Mouse (Mus musculus): Measurements from ENCODE around the gene Il24. TPM values are rescaled to one million over a fixed set of nuclear protein-coding genes. Genes with fewer than 3 reads are reported as not detected.

Gene Il24
- polyA plus RNA-seq, 1 experiment from 2014 or later: not detected

GRCm38 (mm10) chr1:130865541-130866221, 21.6 kb downstream of the Il24 start, which contains the start of gene Fcmr:
Gene Fcmr, plus strand, starts transcription at chr1:130865669.
- Histone ChIP-seq H3K27me3 (replicated peaks; ENCODE audit: control insufficient read depth, insufficient read depth, low read length) (no peaks in the 10 kb centered on the region), H3K4me1 (ENCODE audit: control insufficient read depth, insufficient read depth, low read length) (no peaks in the 10 kb centered on the region), H3K27ac (replicated peaks; ENCODE audit: low read depth, low read length) (no peak within 1 kb of the TSS), H3K36me3 (ENCODE audit: control insufficient read depth, insufficient read depth, low read length) (no peaks in the 10 kb centered on the region), H3K4me2 (ENCODE audit: low read depth, low read length) (no peak within 1 kb of the TSS), H3K4me3 (ENCODE audit: low read depth, low read length) (no peak within 1 kb of the TSS), H3K9ac (ENCODE audit: low read depth, low read length) (no peak within 1 kb of the TSS), H3K9me3 (ENCODE audit: control insufficient read depth, low read length) (no peaks in the 10 kb centered on the region)
- ATAC-seq (ENCODE audit: low read depth): no peak
- DNase-seq (ENCODE audit: low spot score): no peak
- 78% methylated on average over 7 of the region's 7 CpGs for WGBS

GRCm38 (mm10) chr1:130864741-130865140, 22.5 kb downstream of the Il24 start:
- ATAC-seq (ENCODE audit: low read depth) (no peak), DNase-seq (ENCODE audit: low spot score) (no peak)
- Histone ChIP-seq H3K4me1 (ENCODE audit: control insufficient read depth, insufficient read depth, low read length) (no peaks in the 10 kb centered on the region), H3K27ac (replicated peaks; ENCODE audit: low read depth, low read length) (no peak overlapping the region), H3K9ac (ENCODE audit: low read depth, low read length) (no peak overlapping the region), H3K36me3 (ENCODE audit: control insufficient read depth, insufficient read depth, low read length) (no peaks in the 10 kb centered on the region), H3K27me3 (replicated peaks; ENCODE audit: control insufficient read depth, insufficient read depth, low read length) (no peaks in the 10 kb centered on the region), H3K9me3 (ENCODE audit: control insufficient read depth, low read length) (no peaks in the 10 kb centered on the region), H3K4me3 (ENCODE audit: low read depth, low read length) (no peak overlapping the region), H3K4me2 (ENCODE audit: low read depth, low read length) (no peak overlapping the region)
- 79% methylated on average over 5 of the region's 5 CpGs for WGBS

GRCm38 (mm10) chr1:130864238-130864637, 23.0 kb downstream of the Il24 start:
- Histone ChIP-seq H3K27ac (replicated peaks; ENCODE audit: low read depth, low read length) (no peak overlapping the region), H3K27me3 (replicated peaks; ENCODE audit: control insufficient read depth, insufficient read depth, low read length) (no peaks in the 10 kb centered on the region), H3K9ac (ENCODE audit: low read depth, low read length) (no peak overlapping the region), H3K36me3 (ENCODE audit: control insufficient read depth, insufficient read depth, low read length) (no peaks in the 10 kb centered on the region), H3K4me1 (ENCODE audit: control insufficient read depth, insufficient read depth, low read length) (no peaks in the 10 kb centered on the region), H3K9me3 (ENCODE audit: control insufficient read depth, low read length) (no peaks in the 10 kb centered on the region), H3K4me2 (ENCODE audit: low read depth, low read length) (no peak overlapping the region), H3K4me3 (ENCODE audit: low read depth, low read length) (no peak overlapping the region)
- 82% methylated on average over 4 of the region's 4 CpGs for WGBS
- no peak for ATAC-seq (ENCODE audit: low read depth)
- DNase-seq (ENCODE audit: low spot score): no peak

- Histone ChIP-seq H3K4me1 (ENCODE audit: control insufficient read depth, insufficient read depth, low read length) (no peaks in the 10 kb centered on the region), H3K27me3 (replicated peaks; ENCODE audit: control insufficient read depth, insufficient read depth, low read length) (no peaks in the 10 kb centered on the region), H3K9ac (ENCODE audit: low read depth, low read length) (no peak overlapping the region), H3K36me3 (ENCODE audit: control insufficient read depth, insufficient read depth, low read length) (no peaks in the 10 kb centered on the region), H3K9me3 (ENCODE audit: control insufficient read depth, low read length) (no peaks in the 10 kb centered on the region), H3K4me2 (ENCODE audit: low read depth, low read length) (no peak overlapping the region), H3K27ac (replicated peaks; ENCODE audit: low read depth, low read length) (no peak overlapping the region), H3K4me3 (ENCODE audit: low read depth, low read length) (no peak overlapping the region)
- 68% methylated on average over 4 of the region's 4 CpGs for WGBS
- ATAC-seq (ENCODE audit: low read depth) (no peak), DNase-seq (ENCODE audit: low spot score) (no peak)
Observed at GRCm38 (mm10) chr1:130857456-130857855, 29.8 kb downstream of the Il24 start.

GRCm38 (mm10) chr1:130855723-130856122, 31.5 kb downstream of the Il24 start:
- DNase-seq (ENCODE audit: low spot score): no peak
- Histone ChIP-seq H3K9ac (ENCODE audit: low read depth, low read length) (no peak overlapping the region), H3K9me3 (ENCODE audit: control insufficient read depth, low read length) (no peaks in the 10 kb centered on the region), H3K36me3 (ENCODE audit: control insufficient read depth, insufficient read depth, low read length) (no peaks in the 10 kb centered on the region), H3K4me2 (ENCODE audit: low read depth, low read length) (no peak overlapping the region), H3K27me3 (replicated peaks; ENCODE audit: control insufficient read depth, insufficient read depth, low read length) (no peaks in the 10 kb centered on the region), H3K4me1 (ENCODE audit: control insufficient read depth, insufficient read depth, low read length) (no peaks in the 10 kb centered on the region), H3K27ac (replicated peaks; ENCODE audit: low read depth, low read length) (no peak overlapping the region), H3K4me3 (ENCODE audit: low read depth, low read length) (no peak overlapping the region)
- WGBS: 80% methylated on average over 2 of the region's 2 CpGs
- no peak for ATAC-seq (ENCODE audit: low read depth)

- 72% methylated on average over 9 of the region's 9 CpGs for whole genome bisulfite sequencing
- Histone ChIP-seq H3K27ac (replicated peaks; ENCODE audit: low read depth, low read length) (no peak overlapping the region), H3K9me3 (ENCODE audit: control insufficient read depth, low read length) (no peaks in the 10 kb centered on the region), H3K9ac (ENCODE audit: low read depth, low read length) (no peak overlapping the region), H3K4me3 (ENCODE audit: low read depth, low read length) (no peak overlapping the region), H3K36me3 (ENCODE audit: control insufficient read depth, insufficient read depth, low read length) (no peaks in the 10 kb centered on the region), H3K4me2 (ENCODE audit: low read depth, low read length) (no peak overlapping the region), H3K4me1 (ENCODE audit: control insufficient read depth, insufficient read depth, low read length) (no peaks in the 10 kb centered on the region), H3K27me3 (replicated peaks; ENCODE audit: control insufficient read depth, insufficient read depth, low read length) (no peaks in the 10 kb centered on the region)
- ATAC-seq (ENCODE audit: low read depth): no peak
- DNase-seq (ENCODE audit: low spot score): no peak
Observed at GRCm38 (mm10) chr1:130854819-130855218, 32.4 kb downstream of the Il24 start.

- WGBS: 87% methylated on average over 5 of the region's 5 CpGs
- H3K4me1 ChIP-seq (ENCODE audit: control insufficient read depth, insufficient read depth, low read length): no peaks in the 10 kb centered on the region
Observed at GRCm38 (mm10) chr1:130850405-130850804, 36.8 kb downstream of the Il24 start.

GRCm38 (mm10) chr1:130849530-130850214, 37.6 kb downstream of the Il24 start:
- Histone ChIP-seq H3K36me3 (ENCODE audit: control insufficient read depth, insufficient read depth, low read length) (no peaks in the 10 kb centered on the region), H3K27ac (replicated peaks; ENCODE audit: low read depth, low read length) (no peak overlapping the region), H3K4me3 (ENCODE audit: low read depth, low read length) (no peak overlapping the region), H3K9ac (ENCODE audit: low read depth, low read length) (no peak overlapping the region), H3K4me1 (ENCODE audit: control insufficient read depth, insufficient read depth, low read length) (no peaks in the 10 kb centered on the region), H3K27me3 (replicated peaks; ENCODE audit: control insufficient read depth, insufficient read depth, low read length) (no peaks in the 10 kb centered on the region), H3K9me3 (ENCODE audit: control insufficient read depth, low read length) (no peaks in the 10 kb centered on the region), H3K4me2 (ENCODE audit: low read depth, low read length) (no peak overlapping the region)
- DNase-seq (ENCODE audit: low spot score) (no peak), ATAC-seq (ENCODE audit: low read depth) (no peak)
- 92% methylated on average over 10 of the region's 10 CpGs for WGBS

More at GRCm38 (mm10) chr1:130850405-130850804, 36.8 kb downstream of the Il24 start:
- Histone ChIP-seq H3K4me3 (ENCODE audit: low read depth, low read length) (no peak overlapping the region), H3K27me3 (replicated peaks; ENCODE audit: control insufficient read depth, insufficient read depth, low read length) (no peaks in the 10 kb centered on the region), H3K9me3 (ENCODE audit: control insufficient read depth, low read length) (no peaks in the 10 kb centered on the region), H3K9ac (ENCODE audit: low read depth, low read length) (no peak overlapping the region), H3K27ac (replicated peaks; ENCODE audit: low read depth, low read length) (no peak overlapping the region), H3K4me2 (ENCODE audit: low read depth, low read length) (no peak overlapping the region), H3K36me3 (ENCODE audit: control insufficient read depth, insufficient read depth, low read length) (no peaks in the 10 kb centered on the region)
- ATAC-seq (ENCODE audit: low read depth) (no peak), DNase-seq (ENCODE audit: low spot score) (no peak)

- Histone ChIP-seq H3K36me3 (ENCODE audit: control insufficient read depth, insufficient read depth, low read length) (no peaks in the 10 kb centered on the region), H3K4me1 (ENCODE audit: control insufficient read depth, insufficient read depth, low read length) (no peaks in the 10 kb centered on the region), H3K9ac (ENCODE audit: low read depth, low read length) (no peak overlapping the region), H3K4me2 (ENCODE audit: low read depth, low read length) (no peak overlapping the region), H3K9me3 (ENCODE audit: control insufficient read depth, low read length) (no peaks in the 10 kb centered on the region), H3K27ac (replicated peaks; ENCODE audit: low read depth, low read length) (no peak overlapping the region), H3K27me3 (replicated peaks; ENCODE audit: control insufficient read depth, insufficient read depth, low read length) (no peaks in the 10 kb centered on the region), H3K4me3 (ENCODE audit: low read depth, low read length) (no peak overlapping the region)
- ATAC-seq (ENCODE audit: low read depth): no peak
- DNase-seq (ENCODE audit: low spot score): no peak
- WGBS: 91% methylated on average over 7 of the region's 7 CpGs
Observed at GRCm38 (mm10) chr1:130844516-130844915, 42.7 kb downstream of the Il24 start.

All from embryonic facial prominence, embryonic 14.5 days (tissue).